Mouse (Mus musculus): ENCODE measurements around the gene Uqcc2.

DNA sequence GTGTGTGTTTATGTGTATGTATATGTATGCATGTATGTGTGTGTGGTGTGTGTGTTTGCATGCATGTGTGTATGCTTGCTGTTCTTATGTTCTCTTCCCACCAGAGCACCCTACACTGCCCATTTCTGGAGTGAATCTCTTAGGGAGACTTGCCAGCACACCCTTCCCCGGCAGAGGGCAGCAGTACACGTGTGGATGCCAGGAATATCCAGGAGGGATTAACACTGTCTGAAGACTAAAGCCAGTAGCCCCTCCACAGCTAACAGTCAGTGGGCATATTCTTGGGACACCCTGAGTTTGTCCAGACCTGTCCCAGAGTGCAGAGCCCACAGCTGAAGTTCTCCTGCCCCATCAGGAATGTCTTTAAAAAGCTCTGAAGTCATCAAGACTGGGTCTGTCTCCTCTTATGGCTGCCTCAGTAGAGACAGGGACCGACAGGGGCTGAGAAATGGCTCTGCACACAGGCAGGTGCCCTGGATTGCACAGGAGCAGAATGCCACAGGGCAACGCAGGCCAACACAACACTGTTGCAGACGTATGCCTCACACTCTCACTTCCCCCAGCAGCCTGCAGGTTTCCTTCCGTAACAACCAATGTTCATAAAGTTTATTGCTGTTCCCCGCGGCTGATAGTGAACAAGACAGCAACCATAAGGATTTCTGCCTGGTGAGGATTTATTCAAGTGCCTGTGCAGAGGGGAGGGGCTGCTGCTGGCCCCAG lies 31.5 kb upstream of the Uqcc2 start:
- peak; percentile 59; the same call in 1 of the 2 replicates for TF ChIP-seq CTCF (IDR thresholded peaks at IDR 0.05; ENCODE audit: borderline replicate concordance, insufficient read depth, low read length)
- no peak for TF ChIP-seq POLR2A (IDR thresholded peaks at IDR 0.05; ENCODE audit: low read depth, low read length)
